Mouse (Mus musculus) erythroblast, adult 5-6 weeks (primary cell): Measurements from ENCODE around the gene Tiam1. TPM values are rescaled to one million over a fixed set of nuclear protein-coding genes. Genes with fewer than 3 reads are reported as not detected.

ENCODE experiments used
- ATAC-seq: replicated peaks from 2 replicates; pipeline ENCODE4 v1.8.0; 2016; ENCODE audit warnings: moderate number of reproducible peaks, mild to moderate bottlenecking, moderate TSS enrichment, inconsistent platforms; ENCODE audit not compliant: poor library complexity, low FRiP score, severe bottlenecking
- total RNA-seq, 2 experiments: library from RNA; stranded (forward) in 1 of 2; stranded (reverse) in 1 of 2; fragments of 150-400 nt in 1 of 2; fragments of 200-764, 138-1000 nt in 1 of 2; gene quantifications; 2 replicates each; pipeline versions ENCODE4 v1.2.3 to v1.2.4; 2015 to 2017; ENCODE audit warnings: low replicate concordance in 2 of 2

Tiam1 gene
- total RNA-seq, 2 experiments from 2014 or later: 15.7 to 29.0 TPM

GRCm38 (mm10) chr16:89934616-89935015 is 209.0 kb downstream of the Tiam1 start:
- ATAC-seq: no peak

- no peak for ATAC-seq
These were observed 209.6 kb downstream of the Tiam1 start for GRCm38 (mm10) chr16:89933976-89934375.

GRCm38 (mm10) chr16:89928611-89929010 is 215.0 kb downstream of the Tiam1 start:
- ATAC-seq: no peak

GRCm38 (mm10) chr16:89924249-89924890 is 219.2 kb downstream of the Tiam1 start:
- ATAC-seq: no peak

GRCm38 (mm10) chr16:89923311-89923710 is 220.3 kb downstream of the Tiam1 start:
- ATAC-seq: no peak

GRCm38 (mm10) chr16:89922458-89922857 is 221.1 kb downstream of the Tiam1 start:
- ATAC-seq: no peak

GRCm38 (mm10) chr16:89921370-89921769 is 222.2 kb downstream of the Tiam1 start:
- no peak for ATAC-seq

- ATAC-seq: no peak
These were observed 223.2 kb downstream of the Tiam1 start for GRCm38 (mm10) chr16:89920417-89920816.

- ATAC-seq: no peak
These were observed 226.2 kb downstream of the Tiam1 start for GRCm38 (mm10) chr16:89917404-89917803.

- no peak for ATAC-seq
These were observed 228.6 kb downstream of the Tiam1 start for GRCm38 (mm10) chr16:89914946-89915345.

GRCm38 (mm10) chr16:89912686-89913375 is 230.7 kb downstream of the Tiam1 start:
- ATAC-seq: no peak

- ATAC-seq: no peak
These were observed 234.0 kb downstream of the Tiam1 start for GRCm38 (mm10) chr16:89909393-89910068.

- ATAC-seq: no peak
These were observed 235.9 kb downstream of the Tiam1 start for GRCm38 (mm10) chr16:89907651-89908050.

- no peak for ATAC-seq
These were observed 236.7 kb downstream of the Tiam1 start for GRCm38 (mm10) chr16:89906909-89907308.

GRCm38 (mm10) chr16:89905730-89906305 is 237.8 kb downstream of the Tiam1 start:
- ATAC-seq: no peak

GRCm38 (mm10) chr16:89904121-89904520 is 239.4 kb downstream of the Tiam1 start:
- no peak for ATAC-seq

GRCm38 (mm10) chr16:89902578-89903304 is 240.8 kb downstream of the Tiam1 start:
- ATAC-seq: no peak

GRCm38 (mm10) chr16:89900681-89901080 is 242.9 kb downstream of the Tiam1 start:
- ATAC-seq: no peak

- no peak for ATAC-seq
These were observed 244.4 kb downstream of the Tiam1 start for GRCm38 (mm10) chr16:89899192-89899591.

- no peak for ATAC-seq
These were observed 245.3 kb downstream of the Tiam1 start for GRCm38 (mm10) chr16:89898299-89898625.
